ENCODE assay signal across 8 mouse cellular contexts in genomic region chr11:78176402-78176862, GRCm38 (mm10). TPM values are rescaled to one million over a fixed set of nuclear protein-coding genes. Genes with fewer than 3 reads are reported as not detected.
DNase-seq lines count a peak whose midpoint lies in the region; ATAC-seq lines count a peak whose summit lies in the region.

Gene Nek8 (minus strand): TSS chr11:78176675.
Gene Tlcd1 (plus strand): TSS chr11:78176711.

- ATAC-seq in hindbrain, embryonic 13.5 days (ENCODE audit: low FRiP score): peak; percentile 30; the same call in 1 of the 2 replicates

- no peaks in the 10 kb centered on the region for H3K9me3 ChIP-seq in hindbrain, embryonic 13.5 days

- H3K4me1 ChIP-seq in hindbrain, embryonic 13.5 days (replicated peaks): peaks cover 53% of the 10 kb centered on the region

- peaks cover 3% of the 10 kb centered on the region; the same call in 1 of the 2 replicates for H3K27me3 ChIP-seq in hindbrain, embryonic 13.5 days

- H3K79me2 ChIP-seq in macrophage (ENCODE audit: inconsistent target): peaks cover 4% of the 10 kb centered on the region

- peaks cover 24% of the 10 kb centered on the region for H3K36me3 ChIP-seq in hindbrain, embryonic 13.5 days
- H3K36me3 ChIP-seq in macrophage (ENCODE audit: inconsistent target): peaks cover 11% of the 10 kb centered on the region; the same call in 1 of the 2 replicates

- peak; percentile 94 for DNase-seq in R1 (ENCODE audit: low read depth, low spot score)
- peak; percentile 82 for DNase-seq in cerebellum, adult 9-11 months
- peak; percentile 82 to 85 for DNase-seq in frontal cortex, postnatal 36 days (ENCODE audit: low spot score in 2 of 2)
- peak; percentile 76 to 78 for DNase-seq in left cerebral cortex, adult 18-20 months (ENCODE audit: low spot score in 2 of 2)
- peak; percentile 92 for DNase-seq in retina, postnatal 1 day
- DNase-seq in urinary bladder, adult 2 months (ENCODE audit: low spot score): peak; percentile 82

- H3K4me2 ChIP-seq in hindbrain, embryonic 13.5 days: peak within 1 kb of the TSS; percentile 71

- peak within 1 kb of the TSS; percentile 87; the same call in 1 of the 2 replicates for H3K27ac ChIP-seq in hindbrain, embryonic 13.5 days
- peak within 1 kb of the TSS; percentile 77 for H3K27ac ChIP-seq in macrophage

- under 1% methylated on average over 32 of the region's 32 CpGs for WGBS in hindbrain, embryonic 13.5 days
- 0% methylated on average over 32 of the region's 32 CpGs for WGBS in macrophage (ENCODE audit: missing documents)

- H3K4me3 ChIP-seq in hindbrain, embryonic 13.5 days: peak within 1 kb of the TSS; percentile 55
- H3K4me3 ChIP-seq in macrophage (ENCODE audit: inconsistent target): peak within 1 kb of the TSS; percentile 69

- peak within 1 kb of the TSS; percentile 78; the same call in 1 of the 2 replicates for H3K9ac ChIP-seq in hindbrain, embryonic 13.5 days

RNA-seq across cellular contexts. Expression of gene Nek8, which starts in this region (rescaled TPM):
- 6.6 and 6.7 TPM in 2 replicates for polyA plus RNA-seq in hindbrain, embryonic 13.5 days (2015; fragmentation: Nextera tagmentation; extraction: Ambion mirVana)
- 1 to 10 TPM; 3.2 to 3.5 TPM for total RNA-seq in left cerebral cortex, adult 18-20 months (2021)
- total RNA-seq in macrophage (2018; cell fraction: chromatin; rRNA removed): 1 to 10 TPM; 1.5 to 9.9 (median 3.2) TPM
- 1 to 10 TPM in 12 of 26 experiments, under 1 TPM in 14; 0.55 to 1.6 (median 0.95) TPM for total RNA-seq in macrophage (2018; cell fraction: cytosol; rRNA removed)
- total RNA-seq in macrophage (2018; cell fraction: nucleus; rRNA removed): 1 to 10 TPM in 24 of 26 experiments, under 1 TPM in 2; 0.47 to 9.1 (median 2.0) TPM
- 0.89 to 2.2 TPM (median 1.7 TPM) in 3 replicates for polyA plus RNA-seq in macrophage (2018)
- 14.4 and 19.7 TPM in 2 replicates for polyA plus RNA-seq in urinary bladder, adult 2 months (2012; rRNA removed)

RNA-seq across cellular contexts. Expression of gene Tlcd1, which starts in this region (rescaled TPM):
- 7.0 and 8.3 TPM in 2 replicates for polyA plus RNA-seq in hindbrain, embryonic 13.5 days (2015; fragmentation: Nextera tagmentation; extraction: Ambion mirVana)
- total RNA-seq in left cerebral cortex, adult 18-20 months (2021): 10 to 100 TPM; 25.3 to 33.8 TPM
- total RNA-seq in macrophage (2018; cell fraction: chromatin; rRNA removed): 10 to 100 TPM in 1 of 26 experiments, 1 to 10 TPM in 25; 1.3 to 10.0 (median 5.1) TPM
- total RNA-seq in macrophage (2018; cell fraction: cytosol; rRNA removed): 1 to 10 TPM in 3 of 26 experiments, under 1 TPM in 23; 0.09 to 1.3 (median 0.41) TPM
- 1 to 10 TPM; 1.4 to 9.8 (median 3.1) TPM for total RNA-seq in macrophage (2018; cell fraction: nucleus; rRNA removed)
- 0.76 to 1.4 TPM (median 1.1 TPM) in 3 replicates for polyA plus RNA-seq in macrophage (2018)
- 24.1 and 33.5 TPM in 2 replicates for polyA plus RNA-seq in urinary bladder, adult 2 months (2012; rRNA removed)

Comparison
In these comparisons a context has a peak if more than half of its experiments do, and no peak if none do; other contexts are left out.
1. Peak in every context shown above with its lines: DNase-seq, ATAC-seq, H3K4me3 ChIP-seq and H3K27ac ChIP-seq.